8 mouse cellular contexts compared by ENCODE assay signal in the genomic region with DNA sequence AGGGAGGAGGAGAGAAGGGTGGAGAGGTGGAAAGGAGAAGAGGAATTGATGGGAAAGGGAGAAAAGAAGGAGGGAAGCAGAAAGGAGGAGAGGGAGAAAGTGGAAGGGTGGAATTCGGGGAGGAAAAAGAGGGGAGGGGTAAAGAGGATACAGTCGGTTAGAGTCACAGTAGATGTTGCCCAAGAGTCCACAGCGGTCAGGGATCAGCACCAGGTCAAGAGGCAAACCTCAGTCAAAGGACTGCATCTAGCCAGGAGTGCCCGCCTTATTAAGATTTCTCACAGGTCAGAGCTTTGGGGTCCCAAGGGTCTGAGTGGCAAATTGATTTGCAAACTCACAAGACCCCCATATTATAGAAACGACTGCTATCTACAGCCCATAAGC. TPM values are rescaled to one million over a fixed set of nuclear protein-coding genes. Genes with fewer than 3 reads are reported as not detected.
A peak's percentile ranks its signal among the peaks of the same experiment; 100 is the strongest.
DNase-seq lines count a peak whose midpoint lies in the region; ATAC-seq and TF ChIP-seq lines count a peak whose summit lies in the region.

No protein-coding gene starts in this region.

- peak; percentile 12 for DNase-seq in adrenal gland, postnatal 14 days
- DNase-seq in adrenal gland, postnatal 25 days = no peak
- no peak for DNase-seq in neural tube, embryonic 11.5 days (ENCODE audit: low spot score)
- DNase-seq in neural tube, embryonic 10.5 days (ENCODE audit: extremely low spot score, low spot score) = no peak
- no peak for DNase-seq in urinary bladder, postnatal 4 days (ENCODE audit: low spot score in 2 of 2)
- no peak for DNase-seq in frontal cortex, postnatal 36 days (ENCODE audit: low spot score in 2 of 2)

- TF ChIP-seq POLR2A in small intestine, adult 2 months (IDR thresholded peaks at IDR 0.05; ENCODE audit: low read depth, low read length) = 0 out of 2 replicates have a peak, but pooled peaks have one; percentile 0

- peaks cover 9% of the 10 kb centered on the region; the same call in 1 of the 2 replicates for H3K4me1 ChIP-seq in neural tube, embryonic 11.5 days (ENCODE audit: control insufficient read depth, insufficient read depth, low read length)
- peaks cover 7% of the 10 kb centered on the region; the same call in 1 of the 2 replicates for H3K4me1 ChIP-seq in limb, embryonic 12.5 days (replicated peaks)
- peaks cover 2% of the 10 kb centered on the region; the same call in 1 of the 2 replicates for H3K4me1 ChIP-seq in small intestine, adult 2 months (ENCODE audit: control insufficient read depth, insufficient read depth, insufficient read length, low read length)

- ATAC-seq in neural tube, embryonic 11.5 days (ENCODE audit: insufficient read depth, low FRiP score, low TSS enrichment) = peak; percentile 52
- ATAC-seq in limb, embryonic 12.5 days (ENCODE audit: insufficient number of reproducible peaks, insufficient read depth, low FRiP score, low TSS enrichment, low read depth) = 0 out of 2 replicates have a peak, but pooled peaks have one; percentile 47

- peak overlapping the region; percentile 88 for H3K4me3 ChIP-seq in neural tube, embryonic 11.5 days (ENCODE audit: low read depth, low read length)
- peak overlapping the region; percentile 86 for H3K4me3 ChIP-seq in limb, embryonic 12.5 days (replicated peaks)
- peak overlapping the region; percentile 91 for H3K4me3 ChIP-seq in small intestine, adult 2 months (ENCODE audit: low read depth, low read length)

- peak overlapping the region; percentile 57 for H3K4me2 ChIP-seq in neural tube, embryonic 11.5 days (ENCODE audit: low read depth)
- peak overlapping the region; percentile 64 for H3K4me2 ChIP-seq in limb, embryonic 12.5 days

- TF ChIP-seq CTCF in small intestine, adult 2 months (IDR thresholded peaks at IDR 0.05; ENCODE audit: extremely low read depth, insufficient read length, insufficient replicate concordance, low read depth, low read length) = no peak

- H3K9ac ChIP-seq in neural tube, embryonic 11.5 days (ENCODE audit: low read length) = peak overlapping the region; percentile 89
- peak overlapping the region; percentile 90 for H3K9ac ChIP-seq in limb, embryonic 12.5 days (replicated peaks)

- H3K36me3 ChIP-seq in neural tube, embryonic 11.5 days (ENCODE audit: control insufficient read depth, insufficient read depth, low read length) = no peaks in the 10 kb centered on the region
- H3K36me3 ChIP-seq in limb, embryonic 12.5 days = no peaks in the 10 kb centered on the region
- no peaks in the 10 kb centered on the region for H3K36me3 ChIP-seq in small intestine, adult 2 months (ENCODE audit: control insufficient read depth, insufficient read depth, low read length)

- no peak overlapping the region for H3K27ac ChIP-seq in neural tube, embryonic 11.5 days (ENCODE audit: low read depth, low read length)
- H3K27ac ChIP-seq in limb, embryonic 12.5 days = no peak overlapping the region
- peak overlapping the region; percentile 29; the same call in 1 of the 2 replicates for H3K27ac ChIP-seq in small intestine, adult 2 months (ENCODE audit: insufficient read depth, low read depth, low read length)

- H3K27me3 ChIP-seq in neural tube, embryonic 11.5 days (ENCODE audit: control insufficient read depth, insufficient read depth, low read length) = no peaks in the 10 kb centered on the region
- peaks cover 3% of the 10 kb centered on the region; the same call in 1 of the 2 replicates for H3K27me3 ChIP-seq in limb, embryonic 12.5 days
- H3K27me3 ChIP-seq in small intestine, adult 2 months (ENCODE audit: control insufficient read depth, insufficient read depth, low read length) = no peaks in the 10 kb centered on the region

- WGBS in neural tube, embryonic 11.5 days = 25% methylated on average over 5 of the region's 5 CpGs
- WGBS in limb, embryonic 12.5 days = 22% methylated on average over 5 of the region's 5 CpGs
- WGBS in small intestine, adult 2 months = 22% methylated on average over 5 of the region's 5 CpGs

- no peaks in the 10 kb centered on the region for H3K9me3 ChIP-seq in neural tube, embryonic 11.5 days (ENCODE audit: control insufficient read depth, low read length)
- H3K9me3 ChIP-seq in limb, embryonic 12.5 days = no peaks in the 10 kb centered on the region

RNA-seq across cellular contexts. Expression of a gene that starts 0.2 kb away (rescaled TPM):
- not detected in 2 replicates for total RNA-seq in adrenal gland, postnatal 14 days (2021)
- total RNA-seq in adrenal gland, postnatal 25 days (2021) = not detected in 2 replicates
- polyA plus RNA-seq in neural tube, embryonic 11.5 days (2014; fragmentation: Nextera tagmentation; extraction: Ambion mirVana) = not detected in 2 replicates
- 0.12 and 0.30 TPM in 2 replicates for polyA plus RNA-seq in limb, embryonic 12.5 days (2016; fragmentation: Nextera tagmentation; extraction: Ambion mirVana)
- 0.06 TPM in 1 of 2 replicates, not detected in the other for polyA plus RNA-seq in small intestine, adult 2 months (2012; rRNA removed)

RNA-seq across cellular contexts. Expression of a gene that starts 0.3 kb away (rescaled TPM):
- 25.3 and 29.3 TPM in 2 replicates for total RNA-seq in adrenal gland, postnatal 14 days (2021)
- 28.5 and 40.3 TPM in 2 replicates for total RNA-seq in adrenal gland, postnatal 25 days (2021)
- 42.5 and 44.5 TPM in 2 replicates for polyA plus RNA-seq in neural tube, embryonic 11.5 days (2014; fragmentation: Nextera tagmentation; extraction: Ambion mirVana)
- polyA plus RNA-seq in limb, embryonic 12.5 days (2016; fragmentation: Nextera tagmentation; extraction: Ambion mirVana) = 37.0 and 38.1 TPM in 2 replicates
- polyA plus RNA-seq in small intestine, adult 2 months (2012; rRNA removed) = 2.1 and 3.6 TPM in 2 replicates

RNA-seq across cellular contexts. Expression of a gene that starts 26.7 kb away (rescaled TPM):
- total RNA-seq in adrenal gland, postnatal 14 days (2021) = 0.30 TPM in 2 replicates
- total RNA-seq in adrenal gland, postnatal 25 days (2021) = 1.2 and 1.3 TPM in 2 replicates
- not detected in 2 replicates for polyA plus RNA-seq in neural tube, embryonic 11.5 days (2014; fragmentation: Nextera tagmentation; extraction: Ambion mirVana)
- polyA plus RNA-seq in limb, embryonic 12.5 days (2016; fragmentation: Nextera tagmentation; extraction: Ambion mirVana) = not detected in 2 replicates
- polyA plus RNA-seq in small intestine, adult 2 months (2012; rRNA removed) = 0.10 TPM in 1 of 2 replicates, not detected in the other
